22 mouse cellular contexts compared by ENCODE assay signal in genomic region chr13:59536631-59537030, GRCm38 (mm10). TPM values are rescaled to one million over a fixed set of nuclear protein-coding genes. Genes with fewer than 3 reads are reported as not detected.
DNase-seq lines count a peak whose midpoint lies in the region; ATAC-seq and TF ChIP-seq lines count a peak whose summit lies in the region.
"Had no signal": no experiment of that assay in that cellular context is flagged by ENCODE, and none has a peak within 500 bp of the region (broad histone marks: within the 10 kb centered on the region; RNA-seq: fewer than 3 reads in every experiment).

No protein-coding gene starts in this region.

- H3K27ac ChIP-seq in heart, embryonic 10.5 days = no peak overlapping the region
- no peak overlapping the region for H3K27ac ChIP-seq in heart, embryonic 12.5 days (ENCODE audit: poor library complexity, severe bottlenecking)
- H3K27ac ChIP-seq in liver, adult 2 months (replicated peaks; ENCODE audit: insufficient read depth, low read depth, low read length) = no peak overlapping the region
- H3K27ac ChIP-seq in liver, embryonic 11.5 days (ENCODE audit: low read depth, low read length) = no peak overlapping the region

- DNase-seq in cerebellum, adult 9-11 months = peak; percentile 25
- no peak for DNase-seq in cerebellum, adult 11-12 months
- DNase-seq in heart, adult 11 months = peak; percentile 84
- no peak for DNase-seq in heart, postnatal 10 days
- peak; percentile 60 for DNase-seq in heart, embryonic 10.5 days (ENCODE audit: low spot score)
- peak; percentile 79 for DNase-seq in liver, adult 2 months (ENCODE audit: extremely low read depth, low read depth, low spot score)
- no peak for DNase-seq in liver, embryonic 11.5 days (ENCODE audit: low spot score)
- DNase-seq: adrenal gland, adult 2 months; adrenal gland, adult 8-10 months; adrenal gland, postnatal 10 days; adrenal gland, postnatal 14 days; adrenal gland, postnatal 25 days; adrenal gland, postnatal 36 days; B cell, adult 2 months; cerebellum, adult 11 months; cerebellum, adult 18-20 months had no signal

- H3K36me3 ChIP-seq in heart, embryonic 10.5 days = peaks cover 17% of the 10 kb centered on the region; the same call in 1 of the 2 replicates
- H3K36me3 ChIP-seq in heart, embryonic 12.5 days = peaks cover 11% of the 10 kb centered on the region; the same call in 1 of the 2 replicates
- 0 out of 2 replicates have a peak, but pooled peaks cover 1% of the 10 kb centered on the region for H3K36me3 ChIP-seq in liver, adult 2 months (ENCODE audit: control insufficient read depth, insufficient read depth, low read length)
- H3K36me3 ChIP-seq in liver, embryonic 11.5 days (ENCODE audit: control insufficient read depth, insufficient read depth, low read length) = no peaks in the 10 kb centered on the region; the same call in 1 of the 2 replicates

- peaks cover 5% of the 10 kb centered on the region; the same call in 1 of the 2 replicates for H3K4me1 ChIP-seq in heart, embryonic 10.5 days
- H3K4me1 ChIP-seq in heart, embryonic 12.5 days (replicated peaks) = no peaks in the 10 kb centered on the region
- peaks cover 3% of the 10 kb centered on the region for H3K4me1 ChIP-seq in liver, adult 2 months (ENCODE audit: control insufficient read depth, insufficient read depth, low read length)
- H3K4me1 ChIP-seq in liver, embryonic 11.5 days (replicated peaks; ENCODE audit: control insufficient read depth, insufficient read depth, low read length) = no peaks in the 10 kb centered on the region

- H3K9ac ChIP-seq in heart, embryonic 12.5 days = no peak overlapping the region
- H3K9ac ChIP-seq in liver, adult 2 months (ENCODE audit: low read depth, low read length) = no peak overlapping the region
- no peak overlapping the region for H3K9ac ChIP-seq in liver, embryonic 11.5 days (ENCODE audit: low read depth, low read length)

- intact Hi-C loops in heart, postnatal 10 days (cut with DNase I) = no loop called here

- H3K9me3 ChIP-seq in heart, embryonic 10.5 days = no peaks in the 10 kb centered on the region
- H3K9me3 ChIP-seq in heart, embryonic 12.5 days (replicated peaks) = no peaks in the 10 kb centered on the region
- no peaks in the 10 kb centered on the region for H3K9me3 ChIP-seq in liver, embryonic 11.5 days (ENCODE audit: control insufficient read depth, low read length)
- H3K9me3 ChIP-seq: G1E had no signal

- no peaks in the 10 kb centered on the region for H3K27me3 ChIP-seq in heart, embryonic 10.5 days (ENCODE audit: insufficient read depth, poor library complexity, severe bottlenecking)
- no peaks in the 10 kb centered on the region for H3K27me3 ChIP-seq in heart, embryonic 12.5 days (replicated peaks)
- H3K27me3 ChIP-seq in liver, adult 2 months (ENCODE audit: control insufficient read depth, insufficient read depth, low read length) = no peaks in the 10 kb centered on the region
- no peaks in the 10 kb centered on the region for H3K27me3 ChIP-seq in liver, embryonic 11.5 days (replicated peaks; ENCODE audit: control insufficient read depth, insufficient read depth, low read length)
- H3K27me3 ChIP-seq: CH12.LX, Patski had no signal

- no peak overlapping the region for H3K4me2 ChIP-seq in heart, embryonic 12.5 days
- no peak overlapping the region for H3K4me2 ChIP-seq in liver, embryonic 11.5 days

- H3K4me3 ChIP-seq in heart, embryonic 10.5 days = no peak overlapping the region
- H3K4me3 ChIP-seq in heart, embryonic 12.5 days = no peak overlapping the region
- no peak overlapping the region for H3K4me3 ChIP-seq in liver, adult 2 months (ENCODE audit: insufficient read depth, low read depth, low read length)
- no peak overlapping the region for H3K4me3 ChIP-seq in liver, embryonic 11.5 days (ENCODE audit: low read depth, low read length)

- WGBS in heart, embryonic 10.5 days = 72% methylated on average over 2 of the region's 2 CpGs
- WGBS in heart, embryonic 12.5 days = 69% methylated on average over 2 of the region's 2 CpGs
- 28% methylated on average over 2 of the region's 2 CpGs for whole genome bisulfite sequencing in liver, adult 2 months
- 70% methylated on average over 2 of the region's 2 CpGs for WGBS in liver, embryonic 11.5 days

- H3K79me2 ChIP-seq in liver, adult 2 months (ENCODE audit: control insufficient read depth, insufficient read depth, low read length) = no peaks in the 10 kb centered on the region; the same call in 1 of the 2 replicates

- no peak for ATAC-seq in heart, embryonic 12.5 days (ENCODE audit: insufficient number of reproducible peaks, low FRiP score)
- ATAC-seq in liver, embryonic 11.5 days (replicated peaks; ENCODE audit: low FRiP score) = no peak
- ATAC-seq: activated CD4-positive, CD25-positive, alpha-beta regulatory T cell, adult 4 months; CD4-positive, CD25-positive, alpha-beta regulatory T cell, adult 4 months; Patski had no signal

- TF ChIP-seq POLR2A in liver, adult 2 months (IDR thresholded peaks at IDR 0.05; ENCODE audit: extremely low read depth, insufficient read depth, low read length) = no peak

- TF ChIP-seq CTCF in liver, adult 2 months (IDR thresholded peaks at IDR 0.05; ENCODE audit: low read depth, low read length) = no peak

RNA-seq across cellular contexts. Expression of gene Agtpbp1, which starts 48.4 kb away (rescaled TPM):
- 10 to 100 TPM; 47.7 to 56.3 TPM for total RNA-seq in heart, postnatal 10 days (2021)
- 8.8 and 14.4 TPM in 2 replicates for polyA plus RNA-seq in heart, embryonic 10.5 days (2016; fragmentation: Nextera tagmentation; extraction: Ambion mirVana)
- 13.2 and 14.9 TPM in 2 replicates for polyA plus RNA-seq in heart, embryonic 12.5 days (2016; fragmentation: Nextera tagmentation; extraction: Ambion mirVana)
- 10.0 and 10.5 TPM in 2 replicates for total RNA-seq in liver, adult 2 months (2014; rRNA removed)
- polyA plus RNA-seq in liver, adult 2 months (2012; rRNA removed) = 1.9 TPM in 2 replicates
- 15.6 and 16.9 TPM in 2 replicates for polyA plus RNA-seq in liver, embryonic 11.5 days (2014; fragmentation: Nextera tagmentation; extraction: Ambion mirVana)

RNA-seq across cellular contexts. Expression of gene Naa35, which starts 48.4 kb away (rescaled TPM):
- 100 to 1,000 TPM in 1 of 2 experiments, 10 to 100 TPM in 1; 96.1 to 112 TPM for total RNA-seq in heart, postnatal 10 days (2021)
- 78.9 and 92.6 TPM in 2 replicates for polyA plus RNA-seq in heart, embryonic 10.5 days (2016; fragmentation: Nextera tagmentation; extraction: Ambion mirVana)
- 80.8 and 85.4 TPM in 2 replicates for polyA plus RNA-seq in heart, embryonic 12.5 days (2016; fragmentation: Nextera tagmentation; extraction: Ambion mirVana)
- total RNA-seq in liver, adult 2 months (2014; rRNA removed) = 27.7 and 32.3 TPM in 2 replicates
- 21.8 and 29.1 TPM in 2 replicates for polyA plus RNA-seq in liver, adult 2 months (2012; rRNA removed)
- polyA plus RNA-seq in liver, embryonic 11.5 days (2014; fragmentation: Nextera tagmentation; extraction: Ambion mirVana) = 53.6 and 59.7 TPM in 2 replicates

Comparison
In these comparisons a context has a peak if more than half of its experiments do, and no peak if none do; other contexts are left out.
1. DNase-seq: peak in cerebellum, adult 9-11 months (single experiment), heart, adult 11 months (single experiment), heart, embryonic 10.5 days (single experiment) and liver, adult 2 months (single experiment); none in cerebellum, adult 11-12 months (single experiment), heart, postnatal 10 days (0 of 2) and liver, embryonic 11.5 days (single experiment).